Mouse (Mus musculus): ENCODE measurements around the gene Kirrel3. TPM values are rescaled to one million over a fixed set of nuclear protein-coding genes. Genes with fewer than 3 reads are reported as not detected.

Gene Kirrel3
- polyA plus RNA-seq, 1 experiment from 2014 or later, result 2.3 TPM

- Histone ChIP-seq H3K4me3 (replicated peaks; ENCODE audit: low read length) (no peak overlapping the region), H3K4me2 (ENCODE audit: low read depth, low read length) (no peak overlapping the region), H3K4me1 (ENCODE audit: control insufficient read depth, insufficient read depth, low read length) (0 out of 2 replicates have a peak, but pooled peaks cover 4% of the 10 kb centered on the region), H3K27ac (ENCODE audit: low read length) (no peak overlapping the region), H3K9me3 (replicated peaks; ENCODE audit: control insufficient read depth, low read length) (no peaks in the 10 kb centered on the region), H3K36me3 (ENCODE audit: control insufficient read depth, insufficient read depth, low read length) (no peaks in the 10 kb centered on the region), H3K27me3 (ENCODE audit: control insufficient read depth, insufficient read depth, low read length) (peaks cover 5% of the 10 kb centered on the region; the same call in 1 of the 2 replicates), H3K9ac (ENCODE audit: low read length) (no peak overlapping the region)
- ATAC-seq (ENCODE audit: insufficient read depth, low FRiP score), result no peak
Measured at GRCm38 (mm10) chr9:34986156-34986555, 500.5 kb downstream of the Kirrel3 start.

DNA sequence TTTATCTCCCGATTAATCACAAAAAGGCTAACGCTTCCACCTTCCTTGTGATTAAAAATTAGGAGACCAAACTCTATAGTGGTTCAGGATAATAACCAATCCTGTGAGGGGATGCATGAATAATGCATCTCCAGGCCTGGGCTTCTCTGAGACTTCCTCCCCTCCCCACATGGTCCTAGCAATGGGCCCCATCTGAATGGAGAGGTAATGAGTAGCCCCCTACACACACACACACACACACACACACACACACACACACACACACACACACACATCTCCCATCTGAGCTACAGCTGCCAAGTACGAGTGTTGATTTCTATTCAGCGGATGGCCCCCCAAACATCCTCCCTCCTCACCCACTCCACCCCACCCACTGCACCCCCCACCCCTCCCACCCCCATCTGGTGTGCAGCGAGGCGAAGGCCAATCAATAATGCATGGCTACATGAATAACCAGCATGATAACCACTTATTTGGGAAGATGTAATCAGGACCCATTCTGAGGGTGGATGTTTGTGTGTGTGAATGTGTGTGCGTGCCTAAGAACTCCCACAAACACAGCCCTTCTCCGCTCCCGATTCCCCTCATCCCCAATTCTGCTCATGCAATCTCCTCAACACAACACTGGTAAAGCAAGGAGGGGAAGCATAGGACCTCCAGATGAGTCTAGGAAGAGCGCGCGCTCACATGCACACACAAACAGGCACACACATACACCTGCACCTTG, 501.9 kb downstream of the Kirrel3 start:
- WGBS, result 87% methylated on average over 12 of the region's 12 CpGs
- Histone ChIP-seq H3K4me1 (ENCODE audit: control insufficient read depth, insufficient read depth, low read length) (peaks cover 7% of the 10 kb centered on the region; the same call in 1 of the 2 replicates), H3K27me3 (ENCODE audit: control insufficient read depth, insufficient read depth, low read length) (peaks cover 5% of the 10 kb centered on the region; the same call in 1 of the 2 replicates), H3K9me3 (replicated peaks; ENCODE audit: control insufficient read depth, low read length) (no peaks in the 10 kb centered on the region), H3K36me3 (ENCODE audit: control insufficient read depth, insufficient read depth, low read length) (no peaks in the 10 kb centered on the region), H3K4me3 (replicated peaks; ENCODE audit: low read length) (no peak overlapping the region), H3K9ac (ENCODE audit: low read length) (no peak overlapping the region), H3K4me2 (ENCODE audit: low read depth, low read length) (no peak overlapping the region), H3K27ac (ENCODE audit: low read length) (no peak overlapping the region)
- ATAC-seq (ENCODE audit: insufficient read depth, low FRiP score), result no peak

GRCm38 (mm10) chr9:34988683-34989082, 503.0 kb downstream of the Kirrel3 start:
- Histone ChIP-seq H3K4me3 (replicated peaks; ENCODE audit: low read length) (no peak overlapping the region), H3K9me3 (replicated peaks; ENCODE audit: control insufficient read depth, low read length) (no peaks in the 10 kb centered on the region), H3K9ac (ENCODE audit: low read length) (no peak overlapping the region), H3K36me3 (ENCODE audit: control insufficient read depth, insufficient read depth, low read length) (no peaks in the 10 kb centered on the region), H3K27me3 (ENCODE audit: control insufficient read depth, insufficient read depth, low read length) (peaks cover 5% of the 10 kb centered on the region; the same call in 1 of the 2 replicates), H3K27ac (ENCODE audit: low read length) (no peak overlapping the region), H3K4me1 (ENCODE audit: control insufficient read depth, insufficient read depth, low read length) (peaks cover 6% of the 10 kb centered on the region; the same call in 1 of the 2 replicates), H3K4me2 (ENCODE audit: low read depth, low read length) (no peak overlapping the region)
- 80% methylated on average over 3 of the region's 3 CpGs for WGBS
- ATAC-seq (ENCODE audit: insufficient read depth, low FRiP score), result no peak

- Histone ChIP-seq H3K9ac (ENCODE audit: low read length) (no peak overlapping the region), H3K9me3 (replicated peaks; ENCODE audit: control insufficient read depth, low read length) (no peaks in the 10 kb centered on the region), H3K4me1 (ENCODE audit: control insufficient read depth, insufficient read depth, low read length) (peaks cover 6% of the 10 kb centered on the region; the same call in 1 of the 2 replicates), H3K36me3 (ENCODE audit: control insufficient read depth, insufficient read depth, low read length) (no peaks in the 10 kb centered on the region), H3K4me3 (replicated peaks; ENCODE audit: low read length) (no peak overlapping the region), H3K27ac (ENCODE audit: low read length) (peak overlapping the region; percentile 22; the same call in 1 of the 2 replicates), H3K27me3 (ENCODE audit: control insufficient read depth, insufficient read depth, low read length) (no peaks in the 10 kb centered on the region; the same call in 1 of the 2 replicates), H3K4me2 (ENCODE audit: low read depth, low read length) (no peak overlapping the region)
- WGBS, result 24% methylated on average over 4 of the region's 4 CpGs
- ATAC-seq (ENCODE audit: insufficient read depth, low FRiP score), result peak; percentile 50; the same call in 1 of the 2 replicates
Measured at GRCm38 (mm10) chr9:34992201-34992600, 506.5 kb downstream of the Kirrel3 start.

DNA sequence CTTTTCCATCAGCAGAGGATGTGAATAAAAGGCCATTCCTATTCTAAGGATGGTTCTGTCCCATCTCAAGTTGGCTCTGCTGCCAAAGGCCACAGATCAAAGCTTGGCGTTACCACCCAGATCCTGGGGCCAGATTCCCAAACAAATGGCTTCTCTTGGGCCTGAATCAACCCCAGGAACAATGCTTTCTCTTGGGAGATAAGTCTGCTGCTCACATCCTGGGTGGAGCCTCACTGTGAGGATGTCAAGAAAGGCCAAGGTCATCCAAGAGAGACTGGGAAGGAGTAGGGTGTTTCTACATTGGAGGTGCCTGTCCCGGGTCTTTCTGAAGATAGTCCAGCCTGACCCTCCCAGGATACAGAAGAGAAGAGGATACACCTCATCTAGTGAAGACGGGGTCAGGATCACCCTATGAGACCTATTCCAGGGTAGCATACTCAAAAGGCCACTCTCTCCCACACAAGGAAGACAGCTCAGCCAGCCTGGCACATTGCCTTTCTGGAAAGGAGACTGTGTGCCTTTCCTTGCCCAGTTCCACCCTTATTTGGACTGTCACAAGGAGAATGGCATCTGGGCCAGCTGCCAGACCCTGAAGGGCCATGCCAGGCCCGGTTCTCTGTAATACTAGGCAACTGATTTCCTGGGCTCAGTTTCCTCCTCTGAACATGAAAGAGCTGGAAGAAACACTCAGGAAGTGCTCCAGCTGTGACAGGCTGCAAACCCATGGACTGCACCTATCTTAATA, 507.9 kb downstream of the Kirrel3 start:
- Histone ChIP-seq H3K27me3 (ENCODE audit: control insufficient read depth, insufficient read depth, low read length) (no peaks in the 10 kb centered on the region; the same call in 1 of the 2 replicates), H3K9ac (ENCODE audit: low read length) (no peak overlapping the region), H3K27ac (ENCODE audit: low read length) (no peak overlapping the region; the same call in 1 of the 2 replicates), H3K4me1 (ENCODE audit: control insufficient read depth, insufficient read depth, low read length) (peaks cover 6% of the 10 kb centered on the region; the same call in 1 of the 2 replicates), H3K9me3 (replicated peaks; ENCODE audit: control insufficient read depth, low read length) (no peaks in the 10 kb centered on the region), H3K4me3 (replicated peaks; ENCODE audit: low read length) (no peak overlapping the region), H3K36me3 (ENCODE audit: control insufficient read depth, insufficient read depth, low read length) (no peaks in the 10 kb centered on the region), H3K4me2 (ENCODE audit: low read depth, low read length) (no peak overlapping the region)
- 64% methylated on average over 4 of the region's 4 CpGs for WGBS
- peak; percentile 44; the same call in 1 of the 2 replicates for ATAC-seq (ENCODE audit: insufficient read depth, low FRiP score)

DNA sequence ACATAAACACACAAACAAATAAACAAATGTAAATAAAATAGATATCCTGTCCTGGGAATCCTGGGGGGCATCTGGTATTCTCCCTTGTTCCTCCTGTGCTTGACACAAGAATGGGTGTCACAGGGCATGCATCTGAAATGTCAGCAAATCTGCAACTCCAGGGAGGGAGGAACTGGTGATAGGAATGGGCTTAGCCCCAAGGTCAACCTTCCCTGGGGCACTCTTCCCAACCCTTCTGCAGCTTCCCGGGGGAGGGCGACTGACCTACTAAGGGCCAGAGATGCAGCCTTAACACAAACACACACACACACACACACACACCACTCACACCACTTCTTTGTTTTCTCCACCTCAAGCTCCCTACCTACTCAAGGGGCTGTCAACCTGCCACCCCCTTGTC, 509.4 kb downstream of the Kirrel3 start:
- 66% methylated on average over 2 of the region's 2 CpGs for WGBS
- Histone ChIP-seq H3K4me2 (ENCODE audit: low read depth, low read length) (no peak overlapping the region), H3K27ac (ENCODE audit: low read length) (no peak overlapping the region), H3K4me3 (replicated peaks; ENCODE audit: low read length) (no peak overlapping the region), H3K36me3 (ENCODE audit: control insufficient read depth, insufficient read depth, low read length) (no peaks in the 10 kb centered on the region), H3K4me1 (ENCODE audit: control insufficient read depth, insufficient read depth, low read length) (peaks cover 6% of the 10 kb centered on the region; the same call in 1 of the 2 replicates), H3K9me3 (replicated peaks; ENCODE audit: control insufficient read depth, low read length) (no peaks in the 10 kb centered on the region), H3K27me3 (ENCODE audit: control insufficient read depth, insufficient read depth, low read length) (no peaks in the 10 kb centered on the region; the same call in 1 of the 2 replicates), H3K9ac (ENCODE audit: low read length) (no peak overlapping the region)
- no peak for ATAC-seq (ENCODE audit: insufficient read depth, low FRiP score)

DNA sequence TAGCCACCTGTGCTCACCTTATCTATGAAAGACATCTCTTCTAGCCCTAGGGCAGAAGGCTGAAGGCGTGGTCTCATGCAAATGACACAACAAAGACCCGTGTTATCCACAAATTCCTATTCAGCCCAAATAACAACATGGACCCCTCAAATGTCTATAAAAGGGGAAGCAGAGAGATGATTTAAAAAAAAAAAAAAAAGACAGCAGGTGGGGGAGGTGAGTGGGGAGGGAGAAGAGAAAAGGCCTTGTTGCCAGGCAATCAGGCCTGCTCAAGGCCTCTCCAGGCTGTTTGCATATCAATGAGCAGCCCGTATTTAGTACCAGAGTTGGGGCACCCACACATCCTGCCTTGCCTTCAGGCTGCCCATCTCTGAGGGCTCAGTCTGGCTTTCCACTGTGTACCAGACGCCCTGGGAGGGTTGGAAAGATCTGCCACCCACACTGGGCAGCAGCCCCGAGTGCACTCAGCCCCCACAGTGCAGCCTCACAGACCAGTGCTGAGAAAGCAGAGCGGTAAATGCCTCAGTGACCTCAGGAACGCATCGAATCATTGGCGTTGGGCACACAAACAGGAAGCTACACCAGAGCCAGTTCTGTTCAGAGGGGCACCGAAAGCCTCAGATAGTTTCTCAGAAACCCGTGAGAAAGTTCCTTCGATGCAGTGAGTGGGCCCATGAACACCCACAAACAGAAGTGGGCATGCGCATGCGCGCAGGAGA, 510.1 kb downstream of the Kirrel3 start:
- 64% methylated on average over 15 of the region's 15 CpGs for WGBS
- peaks cover 6% of the 10 kb centered on the region; the same call in 1 of the 2 replicates for H3K4me1 ChIP-seq (ENCODE audit: control insufficient read depth, insufficient read depth, low read length)
- no peak overlapping the region for H3K27ac ChIP-seq (ENCODE audit: low read length)
- no peaks in the 10 kb centered on the region for H3K36me3 ChIP-seq (ENCODE audit: control insufficient read depth, insufficient read depth, low read length)
- H3K9ac ChIP-seq (ENCODE audit: low read length), result no peak overlapping the region
- no peak overlapping the region for H3K4me3 ChIP-seq (replicated peaks; ENCODE audit: low read length)
- no peaks in the 10 kb centered on the region for H3K9me3 ChIP-seq (replicated peaks; ENCODE audit: control insufficient read depth, low read length)
- no peak for ATAC-seq (ENCODE audit: insufficient read depth, low FRiP score)
- no peaks in the 10 kb centered on the region; the same call in 1 of the 2 replicates for H3K27me3 ChIP-seq (ENCODE audit: control insufficient read depth, insufficient read depth, low read length)
- H3K4me2 ChIP-seq (ENCODE audit: low read depth, low read length), result no peak overlapping the region

- H3K4me1 ChIP-seq (ENCODE audit: control insufficient read depth, insufficient read depth, low read length), result no peaks in the 10 kb centered on the region
- no peak overlapping the region for H3K27ac ChIP-seq (ENCODE audit: low read length)
- ATAC-seq (ENCODE audit: insufficient read depth, low FRiP score), result no peak
- H3K27me3 ChIP-seq (ENCODE audit: control insufficient read depth, insufficient read depth, low read length), result no peaks in the 10 kb centered on the region
- no peak overlapping the region for H3K4me2 ChIP-seq (ENCODE audit: low read depth, low read length)
- H3K9me3 ChIP-seq (replicated peaks; ENCODE audit: control insufficient read depth, low read length), result no peaks in the 10 kb centered on the region
- H3K9ac ChIP-seq (ENCODE audit: low read length), result no peak overlapping the region
- no peak overlapping the region for H3K4me3 ChIP-seq (replicated peaks; ENCODE audit: low read length)
- WGBS, result 37% methylated on average over 9 of the region's 9 CpGs
- H3K36me3 ChIP-seq (ENCODE audit: control insufficient read depth, insufficient read depth, low read length), result no peaks in the 10 kb centered on the region
Measured at GRCm38 (mm10) chr9:34997880-34998865, 512.5 kb downstream of the Kirrel3 start.
